Mouse (Mus musculus) testis, adult 2 months (tissue): ENCODE measurements around the gene Bco1.

Source experiments
- CTCF ChIP-seq: fragments of 200-500 bp; IDR thresholded peaks from 2 replicates; pipeline ENCODE4 v1.5.1; 2012; ENCODE audit warnings: low read depth, mild to moderate bottlenecking, inconsistent platforms, low read length, moderate library complexity; ENCODE audit not compliant: control insufficient read depth, insufficient read depth, insufficient replicate concordance
- POLR2A ChIP-seq: fragments of 200-500 bp; IDR thresholded peaks from 2 replicates; pipeline ENCODE4 v1.6.1; 2012; ENCODE audit warnings: low read depth, mild to moderate bottlenecking, inconsistent platforms, low read length, moderate library complexity; ENCODE audit not compliant: control insufficient read depth

GRCm38 (mm10) chr8:117115094-117115493 lies 19.4 kb downstream of the Bco1 start:
- TF ChIP-seq POLR2A (no peak), CTCF (no peak)
